Mouse (Mus musculus) intestine, embryonic 15.5 days (tissue): ENCODE data around the gene Vps13d. TPM values are rescaled to one million over a fixed set of nuclear protein-coding genes. Genes with fewer than 3 reads are reported as not detected.

ENCODE experiments used
- ATAC-seq: fragments of 200-750 bp; cut with Nextera tagmentation; 2 replicates; pipeline ENCODE4 v1.8.0; 2017; ENCODE audit warnings: moderate TSS enrichment, moderate library complexity
- H3K27ac ChIP-seq: fragments of 300-500 bp; sonication (generic); 2 replicates; pipeline ENCODE4 v1.5.1; 2015; ENCODE audit warnings: mild to moderate bottlenecking, inconsistent platforms
- H3K27me3 ChIP-seq: fragments of 300-500 bp; sonication (generic); replicated peaks from 2 replicates; pipeline ENCODE4 v1.6.1; 2015; ENCODE audit warnings: inconsistent platforms
- H3K36me3 ChIP-seq: fragments of 300-500 bp; sonication (generic); 2 replicates; pipeline ENCODE4 v1.6.1; 2015; ENCODE audit warnings: inconsistent platforms
- H3K4me1 ChIP-seq: fragments of 300-500 bp; sonication (generic); replicated peaks from 2 replicates; pipeline ENCODE4 v1.6.1; 2015; ENCODE audit warnings: inconsistent platforms
- H3K4me2 ChIP-seq: fragments of 300-500 bp; sonication (generic); replicated peaks from 2 replicates; pipeline ENCODE4 v1.6.1; 2015; ENCODE audit warnings: mild to moderate bottlenecking, inconsistent platforms
- H3K4me3 ChIP-seq: fragments of 300-500 bp; sonication (generic); replicated peaks from 2 replicates; pipeline ENCODE4 v1.5.1; 2015; ENCODE audit warnings: inconsistent platforms
- H3K9ac ChIP-seq: fragments of 300-500 bp; sonication (generic); 2 replicates; pipeline ENCODE4 v1.6.1; 2015; ENCODE audit warnings: inconsistent platforms
- H3K9me3 ChIP-seq: fragments of 300-500 bp; sonication (generic); 2 replicates; pipeline ENCODE4 v1.6.1; 2016; ENCODE audit warnings: inconsistent platforms
- WGBS: fragments of 180-500 bp; shearing (Covaris S2); methylation state at CpG from one replicate; pipeline ENCODE4 v1.1.7; 2015; 5-methylcytosine and 5-hydroxymethylcytosine counted together
- polyA plus RNA-seq: library from polyadenylated mRNA; unstranded; fragments of >200 nt; fragmentation: Nextera tagmentation; extraction: Ambion mirVana; gene quantifications from 2 replicates; pipeline ENCODE4 v1.2.1, GENCODE M21; 2015

Vps13d gene
- 10.1 and 10.2 TPM in 2 replicates for polyA plus RNA-seq

DNA sequence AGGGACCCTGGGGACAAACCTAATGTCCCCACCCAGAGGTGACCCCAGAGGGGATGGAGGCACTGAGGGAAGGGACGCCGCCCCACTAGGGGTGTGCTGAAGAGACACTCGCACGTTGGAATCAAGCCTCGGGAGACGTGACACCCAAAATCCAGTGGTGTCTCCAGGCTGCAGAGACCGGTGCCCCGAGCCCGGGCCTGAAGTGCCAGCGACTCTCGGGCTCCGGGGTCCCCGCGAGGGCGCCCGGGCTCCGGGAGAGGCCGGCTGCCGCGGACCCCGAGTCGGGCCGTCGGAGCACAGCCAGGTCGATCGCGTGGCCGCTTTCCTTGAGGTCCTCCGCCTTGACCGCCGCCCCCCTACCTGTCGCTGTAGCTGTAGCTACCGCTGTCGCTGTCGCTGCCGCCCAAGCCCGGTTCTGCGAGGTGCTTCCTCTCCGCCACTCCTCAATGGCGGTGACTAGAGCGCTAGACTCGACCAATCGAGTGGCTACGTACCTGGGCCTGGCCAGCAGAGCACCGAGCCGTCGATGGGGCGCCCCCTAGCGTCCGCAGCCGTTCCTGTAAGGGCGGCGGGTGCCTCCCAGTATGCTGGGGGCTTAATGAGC is at the start of gene Vps13d:
TSS of gene Vps13d (minus strand) at position 447 of the 604 bp plus-strand sequence.
- H3K9ac ChIP-seq = peak within 1 kb of the TSS; percentile 88
- no peaks in the 10 kb centered on the region for H3K27me3 ChIP-seq
- under 1% methylated on average over 53 of the region's 53 CpGs for WGBS
- H3K4me1 ChIP-seq = peaks cover 9% of the 10 kb centered on the region; the same call in 1 of the 2 replicates
- ATAC-seq = peak; percentile 87
- H3K27ac ChIP-seq = peak within 1 kb of the TSS; percentile 70
- no peaks in the 10 kb centered on the region for H3K9me3 ChIP-seq
- no peaks in the 10 kb centered on the region for H3K36me3 ChIP-seq
- peak within 1 kb of the TSS; percentile 88 for H3K4me2 ChIP-seq
- H3K4me3 ChIP-seq = peak within 1 kb of the TSS; percentile 88

DNA sequence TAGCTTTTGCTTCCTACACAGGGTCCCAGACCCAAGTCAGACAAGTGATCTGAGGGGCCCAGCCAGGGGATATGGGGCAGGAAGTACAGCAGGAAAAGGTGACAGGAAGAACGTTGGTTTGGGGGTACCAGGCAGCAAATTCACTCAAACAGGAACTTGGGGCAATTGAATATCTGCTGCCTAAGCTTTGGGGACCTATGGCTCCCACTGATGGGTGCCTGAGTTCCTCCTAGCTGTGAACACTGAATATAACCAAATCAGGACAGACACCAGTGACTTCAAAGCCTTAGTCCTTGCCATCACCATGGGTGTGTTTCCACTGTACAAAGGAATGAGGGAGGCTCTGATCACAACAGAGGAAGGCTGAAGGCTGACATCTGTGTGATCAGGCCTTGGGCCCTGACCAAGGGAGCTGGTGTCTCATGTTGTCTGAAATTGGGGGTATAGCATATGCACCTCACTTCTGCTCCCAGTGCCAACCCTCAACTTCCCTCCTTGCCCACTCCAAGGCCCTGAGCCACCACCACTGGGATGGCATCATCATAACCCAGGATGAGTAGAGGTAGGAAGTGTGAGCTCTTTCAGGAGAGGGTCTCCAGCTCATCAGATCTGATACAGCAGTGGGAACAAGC is 48.0 kb upstream of the Vps13d start:
- no peak overlapping the region for H3K9ac ChIP-seq
- H3K9me3 ChIP-seq = no peaks in the 10 kb centered on the region
- ATAC-seq = no peak
- H3K4me2 ChIP-seq = no peak overlapping the region
- no peak overlapping the region for H3K27ac ChIP-seq
- no peaks in the 10 kb centered on the region for H3K4me1 ChIP-seq
- no peaks in the 10 kb centered on the region for H3K36me3 ChIP-seq
- no peak overlapping the region for H3K4me3 ChIP-seq
- WGBS = 62% methylated on average over 1 of the region's 1 CpGs
- H3K27me3 ChIP-seq = no peaks in the 10 kb centered on the region

DNA sequence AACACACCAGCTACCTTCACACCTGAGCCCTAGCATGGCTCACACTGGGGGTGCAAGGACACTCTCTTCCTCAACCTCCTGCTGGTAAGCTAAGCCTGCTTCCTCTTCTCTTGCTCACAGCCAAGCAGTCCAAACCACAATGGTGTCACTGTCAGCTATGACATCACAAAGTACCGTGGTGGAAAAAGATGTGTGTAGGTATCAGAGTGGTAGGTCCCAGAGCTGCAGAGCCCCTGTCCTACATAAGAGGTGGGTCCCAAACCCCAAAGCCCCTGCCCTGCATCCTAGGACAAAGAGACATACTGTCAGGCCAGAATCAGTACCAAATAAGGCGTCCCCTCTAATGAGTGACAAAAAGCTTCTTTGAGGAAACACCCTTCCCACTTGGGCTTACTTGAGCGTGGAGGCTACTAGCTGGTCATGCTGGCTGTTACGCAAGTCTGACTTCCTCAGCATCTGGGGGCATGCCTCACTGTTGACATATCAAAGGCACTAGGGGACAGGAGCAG is 46.0 kb upstream of the Vps13d start:
- no peaks in the 10 kb centered on the region for H3K4me1 ChIP-seq
- no peak for ATAC-seq
- no peaks in the 10 kb centered on the region for H3K9me3 ChIP-seq
- no peak overlapping the region for H3K27ac ChIP-seq
- no peak overlapping the region for H3K4me3 ChIP-seq
- H3K27me3 ChIP-seq = no peaks in the 10 kb centered on the region
- H3K9ac ChIP-seq = no peak overlapping the region
- H3K4me2 ChIP-seq = no peak overlapping the region
- H3K36me3 ChIP-seq = no peaks in the 10 kb centered on the region
- WGBS = 74% methylated on average over 4 of the region's 4 CpGs

- ATAC-seq = peak; percentile 80
- no peak overlapping the region for H3K4me2 ChIP-seq
- no peaks in the 10 kb centered on the region for H3K9me3 ChIP-seq
- H3K4me3 ChIP-seq = no peak overlapping the region
- no peaks in the 10 kb centered on the region for H3K27me3 ChIP-seq
- H3K36me3 ChIP-seq = no peaks in the 10 kb centered on the region
- H3K9ac ChIP-seq = no peak overlapping the region
- WGBS = 48% methylated on average over 4 of the region's 4 CpGs
- H3K4me1 ChIP-seq = no peaks in the 10 kb centered on the region
- peak overlapping the region; percentile 56 for H3K27ac ChIP-seq
These were observed 44.4 kb upstream of the Vps13d start for GRCm38 (mm10) chr4:145239049-145239830.

GRCm38 (mm10) chr4:145236027-145236426 is 41.2 kb upstream of the Vps13d start:
- ATAC-seq = no peak
- H3K4me1 ChIP-seq = 0 out of 2 replicates have a peak, but pooled peaks cover 7% of the 10 kb centered on the region
- H3K27ac ChIP-seq = no peak overlapping the region
- 84% methylated on average over 7 of the region's 7 CpGs for WGBS
- H3K4me2 ChIP-seq = no peak overlapping the region
- H3K27me3 ChIP-seq = no peaks in the 10 kb centered on the region
- H3K9ac ChIP-seq = no peak overlapping the region
- H3K36me3 ChIP-seq = no peaks in the 10 kb centered on the region
- no peak overlapping the region for H3K4me3 ChIP-seq
- no peaks in the 10 kb centered on the region for H3K9me3 ChIP-seq

DNA sequence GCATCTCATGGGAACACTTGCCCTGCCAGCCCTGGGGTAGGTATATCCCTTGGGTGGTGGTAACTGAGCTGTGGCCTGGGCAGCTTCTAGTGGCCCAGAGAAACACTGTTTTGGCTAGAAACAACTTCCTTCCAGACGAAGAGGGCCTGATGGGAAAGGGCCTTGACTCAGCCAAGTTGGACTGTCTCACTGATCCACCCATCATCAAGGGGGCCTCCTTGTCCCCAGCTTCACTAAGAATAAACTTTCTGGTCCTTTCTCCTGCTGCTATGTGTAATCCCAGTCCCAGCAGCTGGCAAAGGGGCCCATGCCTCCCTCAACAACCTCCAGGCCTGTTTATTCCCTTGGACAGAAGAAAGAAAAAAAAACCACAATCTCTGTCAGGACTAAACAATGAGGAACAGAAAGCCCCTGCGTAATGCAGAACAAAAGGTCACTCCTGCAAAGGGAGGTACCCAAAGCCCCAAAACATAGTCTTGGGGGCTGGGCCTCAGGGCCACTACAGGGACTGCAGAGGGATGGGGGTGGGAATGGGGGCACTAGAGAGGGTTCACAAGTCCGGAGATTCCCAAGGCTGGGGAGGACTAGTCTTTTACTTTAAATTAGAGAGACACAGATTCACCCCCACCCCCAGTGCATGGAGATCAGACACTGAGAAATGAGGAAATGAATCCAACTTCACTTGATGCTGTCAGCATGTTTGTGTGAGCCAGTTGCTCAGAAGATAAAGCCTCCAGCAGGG is 38.9 kb upstream of the Vps13d start:
- Histone ChIP-seq H3K4me3 (no peak overlapping the region), H3K4me1 (0 out of 2 replicates have a peak, but pooled peaks cover 7% of the 10 kb centered on the region), H3K9ac (no peak overlapping the region), H3K27me3 (no peaks in the 10 kb centered on the region), H3K9me3 (no peaks in the 10 kb centered on the region), H3K36me3 (no peaks in the 10 kb centered on the region), H3K27ac (no peak overlapping the region), H3K4me2 (no peak overlapping the region)
- 42% methylated on average over 3 of the region's 3 CpGs for WGBS
- 0 out of 2 replicates have a peak, but pooled peaks have one; percentile 20 for ATAC-seq

GRCm38 (mm10) chr4:145231732-145232131 is 36.9 kb upstream of the Vps13d start:
- WGBS = 88% methylated on average over 5 of the region's 5 CpGs
- no peak for ATAC-seq
- Histone ChIP-seq H3K36me3 (no peaks in the 10 kb centered on the region), H3K27ac (no peak overlapping the region), H3K9me3 (no peaks in the 10 kb centered on the region), H3K9ac (no peak overlapping the region), H3K4me1 (0 out of 2 replicates have a peak, but pooled peaks cover 7% of the 10 kb centered on the region), H3K4me2 (no peak overlapping the region), H3K4me3 (no peak overlapping the region), H3K27me3 (no peaks in the 10 kb centered on the region)

DNA sequence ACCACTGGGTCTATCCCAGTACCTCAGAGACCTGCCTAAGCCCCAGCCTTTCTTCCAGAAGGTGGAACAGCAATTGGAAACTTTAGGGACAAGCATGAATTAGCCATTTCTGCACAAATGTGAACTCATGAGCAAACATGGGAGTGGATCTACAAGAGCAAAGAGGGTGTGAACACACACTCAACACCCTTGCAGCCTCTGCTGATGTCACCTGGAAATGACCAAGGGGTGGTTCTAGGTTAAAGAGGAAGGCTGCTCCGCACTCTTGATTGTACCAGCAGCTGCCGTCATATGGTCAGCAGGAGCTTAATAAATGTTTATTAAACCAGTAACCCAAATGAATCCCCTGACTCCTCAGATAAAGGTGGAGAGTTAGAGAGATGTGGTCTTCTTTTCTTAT is 35.8 kb upstream of the Vps13d start:
- Histone ChIP-seq H3K36me3 (no peaks in the 10 kb centered on the region), H3K27ac (no peak overlapping the region), H3K4me1 (0 out of 2 replicates have a peak, but pooled peaks cover 7% of the 10 kb centered on the region), H3K4me2 (no peak overlapping the region), H3K4me3 (no peak overlapping the region), H3K27me3 (no peaks in the 10 kb centered on the region), H3K9me3 (no peaks in the 10 kb centered on the region), H3K9ac (no peak overlapping the region)
- 80% methylated on average over 2 of the region's 2 CpGs for WGBS
- ATAC-seq = no peak

DNA sequence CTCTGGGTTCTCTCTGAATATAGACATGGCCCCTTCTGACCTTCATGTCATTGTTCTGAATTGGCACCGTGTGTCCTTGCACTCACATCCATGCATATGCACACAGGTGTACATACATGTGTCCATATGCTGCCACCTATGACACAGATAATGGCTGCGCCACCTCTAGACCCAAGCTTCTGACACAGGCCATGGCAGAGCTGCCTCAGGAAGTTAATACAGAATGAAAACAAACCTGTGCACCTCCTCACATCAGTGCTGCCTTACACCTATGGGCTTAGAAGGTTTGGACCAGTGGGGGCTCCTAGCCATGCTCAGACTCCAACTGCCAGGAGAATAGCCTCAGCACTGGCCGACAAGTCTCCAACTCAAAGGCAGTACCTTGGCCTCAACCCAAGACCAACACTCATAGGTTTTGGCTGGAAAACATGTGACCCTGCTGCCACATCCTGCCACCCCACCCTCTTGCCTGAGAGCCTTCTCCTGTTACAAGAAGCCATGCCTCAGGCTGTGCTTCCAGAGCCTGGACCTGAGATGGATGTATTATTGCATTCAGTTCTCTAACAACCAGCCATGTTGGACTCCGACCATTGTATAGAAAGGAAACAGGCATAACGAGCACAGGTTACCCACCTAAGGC is 34.8 kb upstream of the Vps13d start:
- Histone ChIP-seq H3K4me2 (no peak overlapping the region), H3K4me3 (no peak overlapping the region), H3K27me3 (no peaks in the 10 kb centered on the region), H3K9me3 (no peaks in the 10 kb centered on the region), H3K4me1 (0 out of 2 replicates have a peak, but pooled peaks cover 7% of the 10 kb centered on the region), H3K9ac (no peak overlapping the region), H3K36me3 (no peaks in the 10 kb centered on the region), H3K27ac (no peak overlapping the region)
- WGBS = 84% methylated on average over 5 of the region's 5 CpGs
- no peak for ATAC-seq

DNA sequence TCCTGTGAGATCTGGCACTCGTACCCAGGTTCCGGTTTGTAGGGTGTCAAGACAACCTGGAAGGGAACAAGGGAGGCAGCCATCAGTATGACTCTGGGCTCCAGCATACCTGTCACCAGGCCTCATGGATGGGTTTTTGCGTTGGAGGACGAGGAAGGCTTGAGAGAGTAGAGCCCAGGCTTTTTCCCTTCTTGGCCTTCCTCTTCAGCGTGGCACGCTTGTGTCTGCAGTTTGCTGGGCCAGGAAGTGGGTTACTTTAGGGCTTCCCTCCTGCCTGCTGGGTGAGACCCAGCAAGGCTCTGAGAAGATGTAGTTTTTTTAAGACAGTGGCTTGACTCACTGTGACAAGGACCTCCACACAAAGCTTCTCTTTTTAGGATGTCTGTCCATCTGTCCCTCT is 34.2 kb upstream of the Vps13d start:
- Histone ChIP-seq H3K9ac (no peak overlapping the region), H3K4me2 (no peak overlapping the region), H3K9me3 (no peaks in the 10 kb centered on the region), H3K4me1 (0 out of 2 replicates have a peak, but pooled peaks cover 7% of the 10 kb centered on the region), H3K27ac (no peak overlapping the region), H3K4me3 (no peak overlapping the region), H3K27me3 (no peaks in the 10 kb centered on the region), H3K36me3 (no peaks in the 10 kb centered on the region)
- no peak for ATAC-seq
- WGBS = 91% methylated on average over 6 of the region's 6 CpGs

DNA sequence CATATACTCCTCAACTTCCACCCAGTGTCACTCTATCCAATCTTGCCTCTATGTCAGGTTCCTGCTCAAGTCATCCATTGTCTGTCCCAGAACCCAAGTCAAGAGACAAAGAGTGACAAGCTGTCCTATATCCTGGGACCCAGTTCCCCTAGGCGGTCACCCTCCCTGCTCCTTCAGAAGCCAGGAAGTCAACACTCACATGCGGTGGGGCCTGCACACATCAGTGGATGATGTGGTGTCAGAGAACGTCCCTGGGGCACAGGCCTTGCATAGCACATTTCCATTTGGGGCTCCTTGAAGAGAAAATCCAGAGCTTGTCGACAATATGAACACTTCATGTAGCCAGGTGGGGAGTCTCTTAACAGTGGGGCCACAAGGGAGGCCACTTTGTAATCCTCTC is 29.8 kb upstream of the Vps13d start:
- H3K27ac ChIP-seq = no peak overlapping the region
- no peak overlapping the region for H3K4me2 ChIP-seq
- H3K36me3 ChIP-seq = no peaks in the 10 kb centered on the region
- no peaks in the 10 kb centered on the region for H3K4me1 ChIP-seq
- H3K9me3 ChIP-seq = no peaks in the 10 kb centered on the region
- no peak overlapping the region for H3K9ac ChIP-seq
- 84% methylated on average over 4 of the region's 4 CpGs for WGBS
- ATAC-seq = no peak
- no peak overlapping the region for H3K4me3 ChIP-seq
- H3K27me3 ChIP-seq = no peaks in the 10 kb centered on the region
